In the genomic region with DNA sequence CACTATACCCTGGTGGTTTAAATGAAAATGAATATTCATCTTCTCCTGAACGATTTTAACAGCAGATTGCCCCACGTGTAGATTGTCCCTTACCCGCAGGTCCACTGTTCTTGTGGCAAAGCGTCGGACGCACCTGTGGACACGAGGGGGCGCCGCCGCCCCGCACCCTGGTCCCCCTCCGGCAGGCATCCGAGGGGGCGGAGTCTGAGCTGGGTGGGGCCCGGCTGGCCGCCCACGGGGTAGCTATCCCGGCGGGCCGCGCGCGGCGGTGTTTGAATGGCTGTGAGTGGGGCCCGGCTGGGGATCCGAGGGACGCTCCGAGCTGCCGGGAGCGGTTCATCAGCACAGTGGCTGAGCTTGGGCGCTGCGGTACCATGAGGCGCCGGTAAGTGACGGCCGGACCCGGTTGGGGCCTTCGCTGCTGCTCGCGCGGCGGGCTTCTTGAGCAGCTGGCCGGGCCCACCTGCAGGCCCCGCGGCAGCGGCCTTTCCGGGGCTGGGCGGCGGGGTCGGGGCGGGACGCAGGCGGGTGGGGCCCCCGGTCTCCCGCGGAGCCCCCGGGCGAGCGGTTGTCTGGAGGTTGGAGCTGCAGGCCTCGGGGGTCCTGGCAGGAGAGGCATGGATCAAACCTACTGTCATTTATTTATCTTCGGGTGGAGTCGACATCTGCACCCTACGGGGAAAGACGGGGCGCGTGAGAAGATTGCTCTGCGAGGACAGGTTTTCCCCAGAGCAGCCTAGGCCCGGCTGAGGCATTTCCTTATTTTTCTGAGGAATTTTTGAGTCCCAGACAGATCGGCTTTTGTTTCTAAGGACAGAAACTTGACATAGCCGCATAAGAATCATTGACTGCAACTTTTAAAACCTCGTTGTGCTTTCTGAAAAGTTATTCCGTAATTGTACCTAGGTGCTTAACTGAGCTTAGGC, we compare ENCODE assay signal across 7 mouse cellular contexts. TPM values are rescaled to one million over a fixed set of nuclear protein-coding genes. Genes with fewer than 3 reads are reported as not detected.
DNase-seq lines count a peak whose midpoint lies in the region; ATAC-seq and TF ChIP-seq lines count a peak whose summit lies in the region.

A gene (plus strand): TSS at position 239 of the 926 bp plus-strand sequence.

- TF ChIP-seq EP300 in heart, adult 2 months (IDR thresholded peaks at IDR 0.05; ENCODE audit: insufficient read depth, low read depth, low read length), result peak; percentile 79

- peak within 1 kb of the TSS; percentile 89 for H3K27ac ChIP-seq in embryonic facial prominence, embryonic 12.5 days
- H3K27ac ChIP-seq in heart, adult 2 months, result peak within 1 kb of the TSS; percentile 71
- H3K27ac ChIP-seq in limb, embryonic 13.5 days, result peak within 1 kb of the TSS; percentile 86
- peak within 1 kb of the TSS; percentile 77 for H3K27ac ChIP-seq in midbrain, embryonic 16.5 days (ENCODE audit: low read length)

- H3K4me3 ChIP-seq in embryonic facial prominence, embryonic 12.5 days, result peak within 1 kb of the TSS; percentile 93
- peak within 1 kb of the TSS; percentile 74 for H3K4me3 ChIP-seq in heart, adult 2 months
- peak within 1 kb of the TSS; percentile 94 for H3K4me3 ChIP-seq in limb, embryonic 13.5 days
- peak within 1 kb of the TSS; percentile 98 for H3K4me3 ChIP-seq in midbrain, embryonic 16.5 days (ENCODE audit: low read depth, low read length)

- peak; percentile 99 for ATAC-seq in embryonic facial prominence, embryonic 12.5 days (ENCODE audit: insufficient number of reproducible peaks, insufficient read depth, low FRiP score, low TSS enrichment)
- ATAC-seq in limb, embryonic 13.5 days (ENCODE audit: low FRiP score, low read depth), result peak; percentile 99
- peak; percentile 99 for ATAC-seq in midbrain, embryonic 16.5 days

- intact Hi-C loops in heart, adult 2 months (cut with DNase I), result loop anchor here (1.0 to 2.0 kb wide), 2 partner anchors 76 to 102 kb away; a partner anchor contains a TSS

- H3K4me1 ChIP-seq in embryonic facial prominence, embryonic 12.5 days, result peaks cover 9% of the 10 kb centered on the region; the same call in 1 of the 2 replicates
- H3K4me1 ChIP-seq in heart, adult 2 months (ENCODE audit: control insufficient read depth, insufficient read depth, low read length), result peaks cover 3% of the 10 kb centered on the region
- H3K4me1 ChIP-seq in limb, embryonic 13.5 days, result peaks cover 13% of the 10 kb centered on the region
- peaks cover 15% of the 10 kb centered on the region for H3K4me1 ChIP-seq in midbrain, embryonic 16.5 days (ENCODE audit: control insufficient read depth, insufficient read depth, low read length)

- peak within 1 kb of the TSS; percentile 67 for H3K4me2 ChIP-seq in embryonic facial prominence, embryonic 12.5 days (replicated peaks)
- peak within 1 kb of the TSS; percentile 72 for H3K4me2 ChIP-seq in limb, embryonic 13.5 days (replicated peaks)
- peak within 1 kb of the TSS; percentile 69 for H3K4me2 ChIP-seq in midbrain, embryonic 16.5 days (ENCODE audit: low read length)

- TF ChIP-seq CTCF in heart, adult 2 months (IDR thresholded peaks at IDR 0.05), result peak; percentile 99

- H3K79me2 ChIP-seq in heart, adult 2 months (replicated peaks; ENCODE audit: control insufficient read depth, insufficient read depth, low read length), result peaks cover 3% of the 10 kb centered on the region; the same call in 1 of the 2 replicates

- H3K9me3 ChIP-seq in embryonic facial prominence, embryonic 12.5 days, result no peaks in the 10 kb centered on the region
- no peaks in the 10 kb centered on the region for H3K9me3 ChIP-seq in limb, embryonic 13.5 days
- H3K9me3 ChIP-seq in midbrain, embryonic 16.5 days (replicated peaks; ENCODE audit: control insufficient read depth, low read length, poor library complexity, severe bottlenecking), result no peaks in the 10 kb centered on the region

- peak; percentile 98 for DNase-seq in adrenal gland, postnatal 25 days
- DNase-seq in heart, adult 2 months, result peak; percentile 95 to 97
- DNase-seq in kidney, adult 8-10 months, result peak; percentile 90 to 92
- peak; percentile 92 to 99 for DNase-seq in spleen, postnatal 10 days (ENCODE audit: low spot score in 2 of 2)

- H3K9ac ChIP-seq in embryonic facial prominence, embryonic 12.5 days, result peak within 1 kb of the TSS; percentile 95
- peak within 1 kb of the TSS; percentile 96 for H3K9ac ChIP-seq in heart, adult 2 months (ENCODE audit: low read depth, low read length)
- H3K9ac ChIP-seq in limb, embryonic 13.5 days, result peak within 1 kb of the TSS; percentile 92
- peak within 1 kb of the TSS; percentile 98 for H3K9ac ChIP-seq in midbrain, embryonic 16.5 days (ENCODE audit: low read depth, low read length)

- peak; percentile 29; the same call in 1 of the 2 replicates for TF ChIP-seq POLR2A in heart, adult 2 months (IDR thresholded peaks at IDR 0.05; ENCODE audit: insufficient read depth, low read depth, low read length)

- H3K27me3 ChIP-seq in embryonic facial prominence, embryonic 12.5 days, result no peaks in the 10 kb centered on the region
- H3K27me3 ChIP-seq in heart, adult 2 months (ENCODE audit: control insufficient read depth, insufficient read depth, low read length), result no peaks in the 10 kb centered on the region
- H3K27me3 ChIP-seq in limb, embryonic 13.5 days, result peaks cover 3% of the 10 kb centered on the region; the same call in 1 of the 2 replicates
- H3K27me3 ChIP-seq in midbrain, embryonic 16.5 days (ENCODE audit: control insufficient read depth, insufficient read depth, low read depth, low read length), result no peaks in the 10 kb centered on the region

- under 1% methylated on average over 72 of the region's 72 CpGs for WGBS in embryonic facial prominence, embryonic 12.5 days
- WGBS in heart, adult 2 months, result under 1% methylated on average over 72 of the region's 72 CpGs
- under 1% methylated on average over 71 of the region's 72 CpGs for WGBS in limb, embryonic 13.5 days
- WGBS in midbrain, embryonic 16.5 days, result under 1% methylated on average over 72 of the region's 72 CpGs

- no peaks in the 10 kb centered on the region for H3K36me3 ChIP-seq in embryonic facial prominence, embryonic 12.5 days
- peaks cover 8% of the 10 kb centered on the region for H3K36me3 ChIP-seq in heart, adult 2 months (ENCODE audit: control insufficient read depth, insufficient read depth, low read length)
- H3K36me3 ChIP-seq in limb, embryonic 13.5 days, result 0 out of 2 replicates have a peak, but pooled peaks cover 5% of the 10 kb centered on the region
- H3K36me3 ChIP-seq in midbrain, embryonic 16.5 days (ENCODE audit: control insufficient read depth, insufficient read depth, low read length), result no peaks in the 10 kb centered on the region

RNA-seq across cellular contexts. Expression of the gene that starts here (rescaled TPM):
- 10.8 and 12.0 TPM in 2 replicates for total RNA-seq in adrenal gland, postnatal 25 days (2021)
- 45.9 and 50.3 TPM in 2 replicates for polyA plus RNA-seq in embryonic facial prominence, embryonic 12.5 days (2016; fragmentation: Nextera tagmentation; extraction: Ambion mirVana)
- 1 to 10 TPM; 3.9 to 4.4 TPM for total RNA-seq in heart, adult 2 months (2021)
- 1.2 and 2.7 TPM in 2 replicates for polyA plus RNA-seq in heart, adult 2 months (2012; rRNA removed)
- 48.4 and 53.0 TPM in 2 replicates for polyA plus RNA-seq in limb, embryonic 13.5 days (2015; fragmentation: Nextera tagmentation; extraction: Ambion mirVana)
- polyA plus RNA-seq in midbrain, embryonic 16.5 days (2015; fragmentation: Nextera tagmentation; extraction: Ambion mirVana), result 30.7 and 32.0 TPM in 2 replicates

Comparison
In these comparisons a context has a peak if more than half of its experiments do, and no peak if none do; other contexts are left out.
1. Peak in every context shown above with its lines: DNase-seq, ATAC-seq, H3K4me3 ChIP-seq and H3K27ac ChIP-seq.